Mouse (Mus musculus) embryonic facial prominence, embryonic 14.5 days (tissue): Measurements from ENCODE around the gene Vnn1. TPM values are rescaled to one million over a fixed set of nuclear protein-coding genes. Genes with fewer than 3 reads are reported as not detected.

Source experiments
- ATAC-seq: fragments of 200-750 bp; cut with Nextera tagmentation; 2 replicates; pipeline ENCODE4 v1.8.0; 2017; ENCODE audit warnings: low read depth, moderate number of reproducible peaks, moderate TSS enrichment
- DNase-seq: peaks from one replicate; pipeline ENCODE4 v3.0.0-alpha.2; 2015; ENCODE audit warnings: low spot score
- H3K27ac ChIP-seq: fragments of 300-500 bp; sonication (generic); replicated peaks from 2 replicates; pipeline ENCODE4 v1.5.1; 2014; ENCODE audit warnings: low read depth, mild to moderate bottlenecking, low read length, moderate library complexity
- H3K27me3 ChIP-seq: fragments of 300-500 bp; sonication (generic); replicated peaks from 2 replicates; pipeline ENCODE4 v1.6.1; 2014; ENCODE audit warnings: low read length; ENCODE audit not compliant: control insufficient read depth, insufficient read depth
- H3K36me3 ChIP-seq: fragments of 300-500 bp; sonication (generic); 2 replicates; pipeline ENCODE4 v1.6.1; 2014; ENCODE audit warnings: low read length, mixed read lengths; ENCODE audit not compliant: control insufficient read depth, insufficient read depth
- H3K4me1 ChIP-seq: fragments of 300-500 bp; sonication (generic); 2 replicates; pipeline ENCODE4 v1.6.1; 2014; ENCODE audit warnings: antibody characterized with exemption, low read length; ENCODE audit not compliant: control insufficient read depth, insufficient read depth
- H3K4me2 ChIP-seq: fragments of 300-500 bp; sonication (generic); 2 replicates; pipeline ENCODE4 v1.6.1; 2014; ENCODE audit warnings: low read depth, mild to moderate bottlenecking, low read length, moderate library complexity, mixed read lengths
- H3K4me3 ChIP-seq: fragments of 300-500 bp; sonication (generic); 2 replicates; pipeline ENCODE4 v1.5.1; 2014; ENCODE audit warnings: low read depth, mild to moderate bottlenecking, low read length
- H3K9ac ChIP-seq: fragments of 300-500 bp; sonication (generic); 2 replicates; pipeline ENCODE4 v1.6.1; 2014; ENCODE audit warnings: low read depth, mild to moderate bottlenecking, low read length, moderate library complexity, mixed read lengths
- H3K9me3 ChIP-seq: fragments of 300-500 bp; sonication (generic); 2 replicates; pipeline ENCODE4 v1.6.1; 2016; ENCODE audit warnings: low read length; ENCODE audit not compliant: control insufficient read depth
- WGBS: fragments of 180-500 bp; shearing (Covaris S2); extraction: QIAGEN DNeasy Blood & Tissue Kit; methylation state at CpG from one replicate; pipeline ENCODE4 v1.1.7; 2014; 5-methylcytosine and 5-hydroxymethylcytosine counted together
- polyA plus RNA-seq: library from polyadenylated mRNA; unstranded; fragments of >200 nt; fragmentation: Nextera tagmentation; extraction: Ambion mirVana; gene quantifications from 2 replicates; pipeline ENCODE4 v1.2.1, GENCODE M21; 2014

Vnn1 gene
- 1.1 and 1.2 TPM in 2 replicates for polyA plus RNA-seq

- WGBS = 30% methylated on average over 21 of the region's 21 CpGs
- Histone ChIP-seq H3K36me3 (no peaks in the 10 kb centered on the region), H3K9me3 (no peaks in the 10 kb centered on the region), H3K27ac (no peak within 1 kb of the TSS), H3K4me1 (peaks cover 4% of the 10 kb centered on the region; the same call in 1 of the 2 replicates), H3K4me2 (peak within 1 kb of the TSS; percentile 48), H3K27me3 (no peaks in the 10 kb centered on the region), H3K9ac (no peak within 1 kb of the TSS), H3K4me3 (peak within 1 kb of the TSS; percentile 22)
- ATAC-seq (no peak), DNase-seq (no peak)
Measured at GRCm38 (mm10) chr10:23894601-23895349, at the start of gene Vnn1. TSS of gene Vnn1 (plus strand) at chr10:23894688.

- no peak within 1 kb of the TSS for H3K4me2 ChIP-seq
- WGBS = 80% methylated on average over 4 of the region's 4 CpGs
- ATAC-seq = no peak
- H3K36me3 ChIP-seq = no peaks in the 10 kb centered on the region
- DNase-seq = no peak
- H3K4me3 ChIP-seq = no peak within 1 kb of the TSS
- no peaks in the 10 kb centered on the region for H3K9me3 ChIP-seq
- no peak within 1 kb of the TSS for H3K9ac ChIP-seq
- H3K4me1 ChIP-seq = no peaks in the 10 kb centered on the region
- H3K27ac ChIP-seq = no peak within 1 kb of the TSS
- no peaks in the 10 kb centered on the region for H3K27me3 ChIP-seq
Measured at GRCm38 (mm10) chr10:23851228-23851912, 43.1 kb upstream of the Vnn1 start, which contains the start of gene Vnn3. TSS of gene Vnn3 (plus strand) at chr10:23851462.

GRCm38 (mm10) chr10:23852096-23852495, 42.4 kb upstream of the Vnn1 start:
- H3K27ac ChIP-seq = no peak overlapping the region
- WGBS = 76% methylated on average over 2 of the region's 2 CpGs
- H3K36me3 ChIP-seq = no peaks in the 10 kb centered on the region
- H3K4me1 ChIP-seq = no peaks in the 10 kb centered on the region
- no peak overlapping the region for H3K9ac ChIP-seq
- H3K4me3 ChIP-seq = no peak overlapping the region
- H3K4me2 ChIP-seq = no peak overlapping the region
- DNase-seq (no peak), ATAC-seq (no peak)
- no peaks in the 10 kb centered on the region for H3K9me3 ChIP-seq
- no peaks in the 10 kb centered on the region for H3K27me3 ChIP-seq

- Histone ChIP-seq H3K36me3 (no peaks in the 10 kb centered on the region), H3K4me2 (no peak overlapping the region), H3K9me3 (peaks cover 16% of the 10 kb centered on the region), H3K27me3 (no peaks in the 10 kb centered on the region), H3K4me3 (no peak overlapping the region), H3K27ac (no peak overlapping the region), H3K9ac (no peak overlapping the region), H3K4me1 (no peaks in the 10 kb centered on the region)
- ATAC-seq (no peak), DNase-seq (no peak)
- WGBS = 76% methylated on average over 9 of the region's 9 CpGs
Measured at GRCm38 (mm10) chr10:23864362-23865312, 29.9 kb upstream of the Vnn1 start.

- Histone ChIP-seq H3K4me1 (no peaks in the 10 kb centered on the region), H3K27me3 (no peaks in the 10 kb centered on the region), H3K4me2 (no peak overlapping the region), H3K9ac (no peak overlapping the region), H3K9me3 (no peaks in the 10 kb centered on the region), H3K27ac (no peak overlapping the region), H3K36me3 (no peaks in the 10 kb centered on the region), H3K4me3 (no peak overlapping the region)
- 87% methylated on average over 6 of the region's 6 CpGs for WGBS
- ATAC-seq (no peak), DNase-seq (no peak)
Measured at GRCm38 (mm10) chr10:23880695-23881094, 13.8 kb upstream of the Vnn1 start.

- H3K27me3 ChIP-seq = no peaks in the 10 kb centered on the region
- no peak overlapping the region for H3K27ac ChIP-seq
- H3K9ac ChIP-seq = no peak overlapping the region
- DNase-seq (no peak), ATAC-seq (no peak)
- no peak overlapping the region for H3K4me2 ChIP-seq
- no peaks in the 10 kb centered on the region for H3K4me1 ChIP-seq
- H3K36me3 ChIP-seq = no peaks in the 10 kb centered on the region
- WGBS = 92% methylated on average over 1 of the region's 1 CpGs
- no peaks in the 10 kb centered on the region for H3K9me3 ChIP-seq
- no peak overlapping the region for H3K4me3 ChIP-seq
Measured at GRCm38 (mm10) chr10:23884910-23885309, 9.6 kb upstream of the Vnn1 start.

- no peaks in the 10 kb centered on the region for H3K4me1 ChIP-seq
- WGBS = 84% methylated on average over 3 of the region's 3 CpGs
- DNase-seq (no peak), ATAC-seq (no peak)
- H3K9ac ChIP-seq = no peak overlapping the region
- no peaks in the 10 kb centered on the region for H3K36me3 ChIP-seq
- no peaks in the 10 kb centered on the region for H3K9me3 ChIP-seq
- no peaks in the 10 kb centered on the region for H3K27me3 ChIP-seq
- no peak overlapping the region for H3K4me3 ChIP-seq
- H3K4me2 ChIP-seq = no peak overlapping the region
- no peak overlapping the region for H3K27ac ChIP-seq
Measured at GRCm38 (mm10) chr10:23886060-23886459, 8.4 kb upstream of the Vnn1 start.

- no peaks in the 10 kb centered on the region for H3K36me3 ChIP-seq
- H3K4me2 ChIP-seq = no peak overlapping the region
- no peaks in the 10 kb centered on the region for H3K9me3 ChIP-seq
- no peak for ATAC-seq
- H3K4me1 ChIP-seq = peaks cover 4% of the 10 kb centered on the region; the same call in 1 of the 2 replicates
- no peaks in the 10 kb centered on the region for H3K27me3 ChIP-seq
- 82% methylated on average over 1 of the region's 1 CpGs for WGBS
- H3K4me3 ChIP-seq = no peak overlapping the region
- H3K9ac ChIP-seq = no peak overlapping the region
- H3K27ac ChIP-seq = no peak overlapping the region
- no peak for DNase-seq
Measured at GRCm38 (mm10) chr10:23892987-23893386, 1.5 kb upstream of the Vnn1 start.
